Mouse (Mus musculus) spleen, adult 12 weeks (tissue): ENCODE measurements around the gene Grap2.
"Not testable (repeated sequence)": the region's sequence is repeated elsewhere in the genome, so short reads cannot be mapped to it uniquely, and the experiment has no call there.

Experiments used
- DNase-seq: peaks from one replicate; pipeline ENCODE4 v3.0.0; 2022; ENCODE audit warnings: low spot score

Gene Grap2

DNA sequence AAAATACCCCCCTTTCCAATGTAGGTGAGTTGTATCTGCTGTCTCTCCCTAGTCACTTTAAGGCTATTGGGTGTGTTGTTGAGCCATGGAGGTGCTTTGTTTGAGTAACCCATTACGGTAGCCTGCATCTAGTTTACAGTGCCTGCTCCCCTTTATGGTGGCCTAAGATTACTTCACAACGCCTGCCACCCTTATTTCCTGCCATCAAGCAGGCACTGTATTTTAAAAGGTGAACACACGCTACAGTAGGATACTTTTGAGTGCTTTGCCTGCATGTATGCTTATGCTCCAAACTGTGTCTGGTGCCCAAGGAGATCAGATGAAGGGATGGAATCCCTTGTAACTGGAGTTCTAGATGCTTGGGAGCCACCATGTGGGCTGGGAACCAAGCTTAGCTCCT is 5.3 kb upstream of the Grap2 start:
- no peak for DNase-seq

DNA sequence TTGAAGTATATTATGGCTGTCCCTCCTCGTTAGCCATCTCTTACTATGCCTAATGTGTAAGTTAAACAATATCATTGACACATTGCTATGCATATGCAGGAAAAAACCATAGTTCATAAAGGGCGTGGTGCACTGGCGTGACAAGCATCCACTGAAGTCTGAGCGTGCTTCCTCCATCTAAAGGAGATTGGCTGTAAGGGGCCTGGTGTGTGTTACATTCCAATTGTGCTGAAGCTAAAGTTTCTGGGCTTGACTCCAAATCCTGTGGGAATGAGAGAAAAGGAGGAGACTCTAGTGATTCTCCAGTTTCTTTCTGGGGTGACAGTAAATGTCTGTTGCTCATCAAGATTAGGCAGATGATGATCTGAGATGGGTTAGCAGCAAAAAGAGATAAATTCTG is 4.7 kb upstream of the Grap2 start:
- DNase-seq = no peak

DNA sequence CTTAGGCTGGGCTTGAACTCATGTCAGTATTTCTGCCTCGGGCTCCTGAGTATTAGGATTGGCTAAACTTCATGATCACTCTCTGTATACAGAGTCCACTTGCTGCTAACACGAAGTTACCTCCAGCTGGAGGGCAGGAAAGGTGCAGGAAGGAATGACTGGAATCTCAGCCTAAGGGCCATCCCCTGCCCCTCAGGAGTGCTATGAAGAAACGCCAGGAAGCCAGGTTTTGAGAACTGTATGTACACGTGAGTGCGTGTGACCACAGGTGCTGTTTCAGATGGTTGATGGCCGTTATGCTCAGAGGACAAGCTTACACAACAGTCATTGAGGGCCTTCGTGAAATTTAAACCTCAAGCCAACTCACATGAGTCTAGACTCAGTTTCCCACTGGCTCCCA is 3.2 kb upstream of the Grap2 start:
- no peak for DNase-seq

DNA sequence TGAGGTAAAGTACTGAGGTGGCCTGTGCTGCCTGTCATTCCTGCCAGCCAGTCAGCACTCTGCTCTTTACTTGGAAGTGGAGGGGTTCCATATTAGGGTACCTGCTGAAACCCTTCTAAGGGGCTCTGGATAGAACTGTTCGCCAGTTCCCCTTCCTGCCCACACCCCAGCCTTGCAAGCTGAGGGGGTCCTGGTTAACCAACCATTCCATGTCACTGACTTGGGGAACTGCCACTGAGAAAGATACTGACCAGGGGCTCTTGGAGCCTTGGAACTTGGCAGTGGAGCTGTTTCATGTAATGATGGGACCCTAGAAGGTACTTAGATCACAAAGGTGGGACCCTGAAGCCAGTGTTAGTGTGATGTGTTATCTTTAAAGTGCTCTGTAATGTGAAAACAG is 2.2 kb upstream of the Grap2 start:
- DNase-seq = no peak

DNA sequence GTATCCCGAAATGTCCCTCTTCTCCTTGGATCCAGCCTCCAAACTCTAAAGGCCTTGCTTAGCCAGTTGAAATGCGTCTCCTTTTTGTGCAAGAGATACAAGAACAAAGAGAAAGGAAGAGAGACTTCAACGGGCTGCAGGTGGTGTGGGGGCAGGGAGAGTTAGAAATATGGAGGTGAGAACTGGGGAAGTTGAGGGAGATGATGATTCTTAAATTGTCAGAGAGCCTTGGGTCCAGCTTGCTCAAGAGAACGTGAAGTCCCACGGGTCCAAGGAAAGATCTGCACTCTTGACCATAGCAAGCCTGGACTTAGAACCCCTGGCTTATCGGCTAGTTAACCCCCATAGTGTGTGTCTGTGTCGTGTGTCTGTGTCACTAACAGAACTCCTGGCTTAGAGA is 783 bp upstream of the Grap2 start:
- DNase-seq = no peak

DNA sequence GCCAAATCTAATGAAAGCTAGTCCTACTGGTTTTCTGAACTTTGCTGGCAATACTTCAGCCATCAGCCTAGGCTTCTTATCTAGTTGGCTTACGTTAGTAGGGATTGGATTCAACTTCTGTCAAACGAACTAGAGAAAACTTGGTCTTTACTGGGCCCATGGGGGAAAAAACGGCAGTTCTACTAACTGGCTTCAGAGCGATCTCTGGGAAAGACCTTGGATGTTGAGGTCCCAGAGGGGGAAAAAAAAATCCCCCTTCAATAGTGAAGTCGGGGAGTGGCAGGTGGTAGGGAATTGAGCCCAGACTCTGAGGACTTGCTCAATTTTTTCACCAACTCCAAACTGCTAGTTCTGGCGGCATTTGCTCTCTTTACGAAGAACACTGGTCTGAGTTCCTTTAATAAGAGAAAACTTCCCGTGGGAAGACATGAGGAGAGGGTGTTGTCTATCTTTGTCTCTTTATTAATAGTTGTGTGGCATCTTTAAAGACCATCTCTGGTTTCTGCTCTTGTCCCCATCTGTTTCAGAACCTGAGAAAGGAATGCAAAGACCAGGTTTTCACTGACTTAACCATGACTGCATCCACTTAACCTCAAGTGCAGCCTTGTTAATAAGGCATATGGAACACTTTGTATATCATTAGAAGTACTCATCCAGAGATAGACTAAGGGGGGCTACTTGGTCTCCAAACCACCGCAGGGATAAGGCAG is 572 bp downstream of the Grap2 start:
- DNase-seq = no peak

DNA sequence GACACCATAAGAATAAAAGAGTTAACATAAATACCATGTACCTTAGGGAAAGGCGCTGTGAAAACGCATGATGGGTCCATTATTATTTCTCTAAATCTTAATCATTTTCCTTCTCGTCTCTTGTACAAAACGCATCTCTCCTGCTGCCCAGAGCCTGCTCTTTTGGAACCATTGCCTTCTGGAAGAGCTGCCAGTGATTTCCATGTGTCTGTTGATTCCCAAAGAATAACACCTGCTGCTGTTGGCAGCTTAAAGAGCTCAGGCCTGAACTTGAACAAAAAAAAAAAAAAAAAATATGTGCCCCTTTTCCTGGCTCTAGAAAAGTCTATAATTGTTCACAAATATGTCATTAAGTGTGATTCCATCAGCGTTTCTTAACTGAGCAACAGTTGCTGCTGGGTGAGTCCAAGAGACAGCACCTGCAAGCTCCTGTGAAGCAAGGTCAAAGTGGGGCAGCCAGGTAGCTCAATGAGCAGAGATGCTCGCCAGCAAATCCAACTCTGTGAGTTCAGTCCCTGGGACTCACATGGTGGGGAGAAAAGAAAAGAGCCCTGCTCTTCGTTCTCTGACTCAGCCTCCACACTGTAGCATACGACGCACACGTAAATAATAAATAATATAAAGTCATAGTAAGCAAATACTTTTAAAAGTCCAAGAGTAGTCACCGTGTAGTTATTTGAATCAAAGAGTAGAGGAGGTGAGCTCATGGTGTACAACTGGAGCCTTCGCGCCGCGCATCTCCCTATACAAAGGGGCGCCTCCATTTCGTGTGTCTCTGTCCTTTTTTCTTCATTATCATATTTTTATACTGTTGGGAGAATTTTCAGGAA is 2.0 kb downstream of the Grap2 start:
- DNase-seq = no peak

DNA sequence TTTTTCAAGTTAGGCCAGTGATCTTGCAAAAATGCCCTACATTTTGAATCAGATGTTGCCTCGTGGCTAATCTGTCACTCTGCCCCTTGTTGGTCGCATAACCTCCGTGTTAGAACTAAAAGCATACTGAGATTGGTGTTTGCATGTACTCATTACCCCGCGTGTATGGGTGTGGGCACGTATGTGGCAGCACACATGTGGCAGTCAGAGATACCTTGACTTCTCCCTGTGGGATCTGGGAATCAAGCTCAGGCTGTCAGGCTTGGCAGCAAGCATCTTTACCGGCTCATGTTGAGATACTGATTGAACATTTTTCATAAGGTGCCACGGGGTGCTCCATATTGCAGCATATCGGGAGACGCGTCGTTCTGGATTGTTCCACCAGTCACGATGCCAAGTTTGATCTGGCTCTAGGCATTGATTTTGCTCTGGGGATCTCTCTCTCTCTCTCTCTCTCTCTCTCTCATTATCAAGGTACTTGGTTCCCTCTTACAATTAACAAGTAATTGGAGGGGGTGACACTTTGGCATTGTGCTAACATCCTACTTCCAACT is 3.5 kb downstream of the Grap2 start:
- no peak for DNase-seq

DNA sequence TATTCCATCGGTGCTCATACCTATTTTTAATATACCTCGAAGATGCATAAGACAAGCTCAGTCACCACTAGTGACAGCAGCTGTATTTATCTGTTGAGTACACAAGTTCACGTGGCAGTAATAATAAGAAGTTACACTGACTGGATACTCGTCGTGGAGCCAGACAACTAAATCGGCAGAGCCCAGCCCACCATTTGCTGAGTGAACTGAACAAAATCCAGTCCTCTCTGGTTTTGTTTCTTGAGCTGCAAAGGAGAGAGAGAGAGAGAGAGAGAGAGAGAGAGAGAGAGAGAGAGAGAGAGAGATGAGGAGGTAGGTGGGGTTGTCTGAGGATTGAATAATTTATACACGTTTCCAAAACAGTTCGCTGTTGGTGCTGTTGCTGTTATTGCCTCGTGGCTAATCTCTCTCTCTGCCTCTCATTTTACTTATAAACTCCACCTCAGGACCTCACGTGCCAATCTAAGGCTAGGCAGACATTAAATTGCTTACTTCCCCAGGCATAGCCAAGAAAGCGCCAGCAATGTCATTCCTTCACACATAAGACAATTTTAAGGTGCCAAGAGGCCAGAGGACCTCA is 4.1 kb downstream of the Grap2 start:
- DNase-seq = no peak

DNA sequence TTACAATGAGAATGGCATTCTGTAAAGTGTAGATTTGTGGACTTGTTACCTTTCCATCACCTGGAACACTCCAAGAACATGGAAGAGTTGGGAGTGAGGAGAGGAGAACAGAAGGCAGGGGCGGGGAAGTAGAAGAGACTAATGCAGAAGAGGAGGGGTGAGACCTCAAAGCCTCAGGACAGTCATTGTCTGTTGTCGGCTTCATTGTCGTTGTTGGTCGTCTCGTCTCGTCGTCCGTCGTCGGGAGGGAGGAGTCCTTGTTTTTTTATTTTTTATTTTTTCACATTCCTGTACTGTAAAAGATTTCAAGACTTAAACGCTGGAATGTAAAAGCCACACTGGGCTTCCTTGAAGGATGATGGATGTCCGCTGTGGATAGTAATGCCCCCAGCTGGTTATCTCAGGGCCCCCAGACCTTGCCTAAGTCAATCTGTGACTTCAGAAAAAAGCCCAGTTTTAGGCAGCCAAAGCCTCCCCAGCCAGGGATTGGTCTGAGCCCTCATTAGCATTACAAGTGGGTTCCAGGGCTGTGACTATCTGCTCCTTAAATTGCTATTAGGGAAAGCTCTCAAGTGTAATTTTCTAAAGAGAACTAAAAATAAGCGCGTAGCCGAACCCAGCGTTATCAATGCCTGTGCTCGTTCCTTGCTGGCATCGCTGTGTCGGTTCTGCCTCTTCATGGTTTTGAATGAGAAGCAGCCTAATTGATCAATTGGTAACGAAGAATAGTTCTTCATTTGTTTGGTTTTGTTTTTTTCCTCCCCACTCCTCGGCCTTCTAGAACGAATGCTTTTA is 5.0 kb downstream of the Grap2 start:
- no peak for DNase-seq

DNA sequence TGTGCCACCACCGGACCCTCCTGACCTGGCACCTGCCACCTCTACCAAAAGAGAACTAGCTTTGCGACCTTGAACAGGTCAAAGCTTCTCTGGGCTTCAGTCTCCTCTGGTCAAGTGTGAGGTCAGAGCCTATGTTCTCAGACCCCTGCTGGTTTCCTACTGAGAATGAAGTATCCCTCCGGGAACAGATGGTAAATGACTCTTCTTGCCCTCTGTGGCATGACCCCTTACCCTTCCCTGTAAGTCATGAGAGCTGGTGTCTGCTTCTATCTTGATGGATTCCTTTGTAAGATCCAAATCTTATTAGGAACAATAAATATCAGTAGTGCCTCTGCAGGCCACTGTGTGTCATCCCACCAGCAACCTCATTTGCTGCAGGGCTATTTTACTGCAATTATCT is 6.7 kb downstream of the Grap2 start:
- no peak for DNase-seq

DNA sequence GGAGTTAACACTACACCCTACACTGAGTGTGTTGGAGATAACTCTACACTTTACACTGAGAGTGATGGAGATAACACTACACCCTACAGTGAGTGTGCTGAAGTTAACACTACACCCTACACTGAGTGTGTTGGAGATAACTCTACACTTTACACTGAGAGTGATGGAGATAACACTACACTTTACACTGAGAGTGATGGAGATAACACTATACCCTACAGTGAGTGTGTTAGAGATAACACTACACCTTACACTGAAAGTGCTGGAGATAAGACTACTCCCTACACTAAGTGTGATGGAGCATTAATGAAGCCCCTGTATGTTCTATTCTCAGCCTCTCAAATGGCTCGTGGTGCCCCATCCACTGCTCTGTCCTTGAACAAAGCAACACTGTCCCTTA is 8.2 kb downstream of the Grap2 start:
- DNase-seq = not testable (repeated sequence)

DNA sequence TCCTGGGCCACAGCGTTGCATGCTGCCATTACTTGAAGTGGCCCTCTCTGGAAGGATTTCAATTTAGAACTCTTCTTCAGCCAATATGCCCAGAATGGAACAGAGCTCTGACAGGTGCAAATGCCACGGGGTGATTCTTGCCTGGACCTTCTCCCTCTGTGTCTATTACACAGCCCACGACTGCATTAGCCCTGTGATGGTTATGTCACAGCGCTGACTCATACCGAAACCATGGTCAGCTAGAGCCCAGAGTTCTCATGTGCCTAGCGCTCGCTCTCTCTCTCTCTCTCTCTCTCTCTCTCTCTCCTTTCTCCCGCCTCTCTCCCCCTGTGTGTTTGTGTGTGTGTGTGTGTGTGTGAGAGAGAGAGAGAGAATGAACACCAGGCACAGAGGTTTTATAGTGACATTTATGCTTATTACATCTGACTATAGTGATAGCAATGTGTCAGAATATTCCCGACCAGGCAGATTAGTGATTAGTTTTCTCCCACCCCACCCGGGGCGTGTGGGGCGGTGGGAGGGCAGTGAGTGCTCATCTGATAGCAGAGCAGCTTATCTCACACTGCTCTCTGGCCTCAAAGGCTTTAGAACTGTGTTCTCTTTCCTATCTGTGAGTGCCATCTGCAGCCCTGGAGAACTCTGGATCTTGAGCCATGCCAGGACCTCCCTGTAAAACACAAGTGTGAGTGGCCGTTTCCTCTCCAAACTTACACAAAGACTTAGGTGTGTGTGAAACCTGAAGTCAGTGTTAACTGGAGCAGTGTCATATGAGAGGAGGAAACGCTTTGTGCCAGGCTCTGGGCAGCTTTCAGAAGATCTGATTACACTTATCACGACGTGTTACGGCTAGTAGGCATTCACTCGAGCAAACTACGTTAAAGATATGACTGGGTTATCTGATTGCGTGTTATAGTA is 10.4 kb downstream of the Grap2 start:
- DNase-seq = no peak

DNA sequence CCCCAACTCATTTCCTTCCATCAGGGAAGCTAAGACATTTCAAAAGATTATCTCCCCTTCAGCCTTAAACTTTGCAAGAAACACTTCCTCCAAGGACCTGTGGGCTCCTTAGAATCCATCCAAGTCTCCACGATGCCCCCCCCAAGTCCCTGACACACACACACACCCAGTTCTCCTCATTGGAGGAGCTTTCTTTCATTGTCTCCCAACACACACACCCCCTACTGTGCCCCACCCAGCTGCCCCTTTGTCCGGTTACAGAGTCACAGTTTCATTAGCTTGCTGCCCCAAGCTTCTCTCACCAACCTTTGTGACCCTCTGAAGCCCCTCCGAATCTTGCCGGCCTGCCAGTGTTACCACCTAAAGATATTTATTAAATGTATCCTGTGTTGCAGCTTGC is 13.9 kb downstream of the Grap2 start:
- DNase-seq = no peak

DNA sequence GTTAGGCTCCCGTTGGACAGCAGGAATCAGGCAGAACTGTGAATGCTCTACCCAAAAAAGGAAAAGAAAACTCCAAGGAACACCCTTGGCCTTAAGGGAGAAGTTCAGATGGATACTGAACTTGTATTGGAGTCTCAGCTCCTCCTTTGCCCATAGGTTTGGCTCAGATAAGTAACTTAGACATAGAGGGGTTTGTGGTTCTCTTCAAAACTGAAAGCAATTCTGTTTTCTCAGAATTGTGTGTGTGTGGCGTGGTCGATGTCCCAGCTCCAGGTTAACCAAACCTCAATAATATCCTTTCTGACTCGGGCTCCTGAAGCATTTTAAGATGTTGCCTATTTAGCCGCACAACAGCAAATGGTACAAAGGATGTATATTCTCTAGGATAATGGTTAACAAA is 18.2 kb downstream of the Grap2 start:
- no peak for DNase-seq

DNA sequence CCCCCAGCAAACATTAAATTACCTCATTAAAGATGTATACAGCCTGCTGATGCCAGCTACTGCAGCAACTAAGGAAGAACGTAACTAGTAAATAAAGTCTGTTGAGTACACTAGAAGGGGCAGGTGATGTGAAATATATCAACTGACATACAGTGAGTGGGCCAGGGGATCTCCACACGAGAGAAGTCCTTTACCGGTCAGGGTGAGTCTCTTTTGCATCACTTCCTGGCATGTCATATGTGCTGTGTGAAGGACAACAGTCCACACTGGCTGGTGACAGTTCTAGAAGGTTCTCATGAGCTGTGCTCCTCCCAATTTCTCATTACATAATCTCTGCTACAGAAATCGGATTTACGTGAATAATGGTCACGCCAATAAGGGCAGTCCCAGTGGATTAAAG is 20.3 kb downstream of the Grap2 start:
- no peak for DNase-seq

DNA sequence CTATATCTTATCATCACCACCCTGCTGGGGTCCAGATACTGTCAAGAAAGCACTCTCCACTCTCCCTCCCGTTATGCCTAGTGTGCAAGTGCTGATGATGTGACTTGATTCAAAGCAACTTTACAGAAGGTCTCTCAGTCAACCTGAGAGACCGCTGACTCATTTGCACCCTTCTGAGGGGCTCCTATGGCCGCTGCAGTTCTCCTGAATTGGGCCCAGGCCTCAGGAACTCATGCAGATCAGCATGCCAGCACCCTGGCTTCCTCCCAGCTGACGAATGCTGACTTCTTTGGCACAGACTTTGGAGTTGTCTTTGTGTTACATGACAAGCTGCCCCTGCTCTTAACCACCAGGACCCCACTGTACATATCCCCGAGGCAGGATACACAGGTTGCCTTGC is 21.5 kb downstream of the Grap2 start:
- DNase-seq = no peak

DNA sequence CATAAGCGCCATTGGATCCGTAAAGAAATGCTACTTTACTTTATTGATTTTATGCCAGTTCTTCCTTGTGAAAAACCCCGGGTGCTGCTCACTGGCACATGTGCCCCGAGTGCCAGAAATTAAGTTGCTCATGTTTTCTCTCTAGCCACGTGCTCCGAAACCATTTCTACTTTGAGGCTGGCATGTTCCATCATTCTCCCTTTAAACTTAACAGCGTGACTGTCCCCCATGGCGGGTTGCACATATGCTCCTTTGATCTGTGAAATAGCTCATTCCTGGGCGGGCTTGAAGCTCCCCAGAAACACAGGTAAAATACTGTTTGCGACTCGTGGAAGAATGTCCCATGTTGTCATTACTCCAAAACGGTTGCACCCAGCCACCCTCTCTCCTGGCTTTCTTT is 26.4 kb downstream of the Grap2 start:
- no peak for DNase-seq

DNA sequence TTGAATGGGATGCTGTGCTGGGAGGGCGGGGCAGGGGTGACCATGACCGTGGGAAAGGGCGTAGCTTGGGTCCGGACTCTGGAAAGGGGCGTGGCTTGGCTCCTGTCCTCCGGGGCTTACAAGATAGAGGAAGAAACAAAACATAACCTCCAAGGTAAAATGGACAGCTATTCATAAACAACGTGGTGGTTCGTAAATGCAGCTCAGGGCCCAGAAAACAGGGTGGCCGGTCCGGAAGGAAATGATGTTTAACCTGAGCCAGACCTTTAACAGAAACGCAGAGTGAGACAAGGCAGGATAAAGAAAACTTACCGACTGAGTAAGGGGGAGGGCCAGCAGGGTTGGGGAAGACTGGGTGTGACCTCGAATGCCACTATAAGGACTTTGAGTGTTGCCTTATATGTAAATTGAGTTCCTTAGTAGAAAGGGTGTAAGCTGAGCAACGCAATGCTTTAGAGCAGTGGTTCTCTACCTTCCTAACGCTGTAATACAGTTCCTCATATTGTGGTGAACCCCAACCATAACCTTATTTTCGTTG is 26.9 kb downstream of the Grap2 start:
- peak; percentile 64 for DNase-seq

DNA sequence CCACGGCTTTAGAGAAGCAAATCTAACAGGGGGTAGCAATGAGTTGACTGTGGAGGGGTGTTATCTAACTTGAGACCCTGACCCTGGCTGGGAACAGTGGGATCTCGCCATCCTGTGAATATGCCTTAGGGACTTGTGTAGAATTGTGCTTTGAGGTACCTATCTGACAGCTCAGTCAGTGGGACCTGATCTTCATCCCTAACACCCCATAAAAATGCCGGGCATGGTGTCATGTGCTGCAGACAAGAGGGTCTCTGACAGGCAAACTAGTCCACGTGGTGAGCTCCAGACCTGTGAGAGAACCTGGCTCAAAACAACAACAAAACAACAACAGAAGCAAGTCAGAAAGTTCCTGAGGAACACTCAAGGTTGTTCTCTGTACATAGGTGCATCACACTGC is 27.4 kb downstream of the Grap2 start:
- DNase-seq = no peak

DNA sequence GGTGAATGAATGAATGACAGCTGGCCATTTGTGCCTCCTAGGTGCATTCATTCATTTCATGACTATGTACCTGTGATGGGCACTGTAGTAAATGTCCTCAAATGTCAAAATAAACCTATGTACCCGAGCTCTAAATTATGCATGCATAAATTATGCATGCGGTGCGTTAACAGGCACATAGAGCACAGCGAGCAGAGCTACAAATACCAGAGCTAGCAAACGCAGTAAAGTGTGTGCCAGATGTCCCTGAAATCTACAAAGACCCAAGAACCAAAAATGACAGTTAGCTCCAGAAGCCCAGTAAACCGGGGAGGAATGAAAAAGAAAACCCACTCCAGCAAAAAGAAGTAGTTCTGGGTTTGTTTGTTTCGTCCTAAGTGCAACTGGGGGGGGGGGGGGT is 29.1 kb downstream of the Grap2 start:
- DNase-seq = no peak
